Mouse (Mus musculus) lung, adult 18-20 months (tissue): ENCODE results near the gene Tmbim4.
A peak's percentile ranks its signal among the peaks of the same experiment; 100 is the strongest.
"Not testable (repeated sequence)": the region's sequence is repeated elsewhere in the genome, so short reads cannot be mapped to it uniquely, and the experiment has no call there.

Source experiments
- DNase-seq, 2 experiments: peaks; one replicate each; pipeline ENCODE4 v3.0.0; 2022; ENCODE audit warnings: mixed read lengths in 2 of 2

Gene Tmbim4

GRCm38 (mm10) chr10:120201961-120202402, 592 bp downstream of the Tmbim4 start, which contains the start of gene Irak3:
TSS of gene Irak3 (minus strand) at chr10:120202130.
- DNase-seq: peak; percentile 81 to 82

- DNase-seq: no peak
Measured at GRCm38 (mm10) chr10:120202467-120203250, 1.3 kb downstream of the Tmbim4 start.

GRCm38 (mm10) chr10:120204591-120205210, 3.3 kb downstream of the Tmbim4 start:
- no peak for DNase-seq

- no peak for DNase-seq
Measured at GRCm38 (mm10) chr10:120208015-120208414, 6.6 kb downstream of the Tmbim4 start.

GRCm38 (mm10) chr10:120208575-120209538, 7.5 kb downstream of the Tmbim4 start:
- DNase-seq: peak; percentile 90 to 92

GRCm38 (mm10) chr10:120209539-120209925, 8.1 kb downstream of the Tmbim4 start:
- no peak for DNase-seq

GRCm38 (mm10) chr10:120210096-120210495, 8.7 kb downstream of the Tmbim4 start:
- DNase-seq: no peak

GRCm38 (mm10) chr10:120217099-120217498, 15.7 kb downstream of the Tmbim4 start:
- not testable (repeated sequence) for DNase-seq

- DNase-seq: no peak
Measured at GRCm38 (mm10) chr10:120218996-120219395, 17.6 kb downstream of the Tmbim4 start.

- DNase-seq: peak; percentile 47 to 70
Measured at GRCm38 (mm10) chr10:120219578-120220359, 18.4 kb downstream of the Tmbim4 start.

- no peak for DNase-seq
Measured at GRCm38 (mm10) chr10:120220776-120221175, 19.4 kb downstream of the Tmbim4 start.

GRCm38 (mm10) chr10:120226871-120227661, 25.7 kb downstream of the Tmbim4 start, which contains the start of gene Llph:
TSS of gene Llph (plus strand) at chr10:120227070.
- DNase-seq: peak; percentile 87 to 90

GRCm38 (mm10) chr10:120231718-120232117, 30.3 kb downstream of the Tmbim4 start:
- DNase-seq: peak; percentile 55 to 60

GRCm38 (mm10) chr10:120233655-120234367, 32.4 kb downstream of the Tmbim4 start:
- peak; percentile 37 to 47 for DNase-seq

GRCm38 (mm10) chr10:120236855-120237254, 35.5 kb downstream of the Tmbim4 start:
- DNase-seq: no peak

- no peak for DNase-seq
Measured at GRCm38 (mm10) chr10:120238241-120238640, 36.9 kb downstream of the Tmbim4 start.

- DNase-seq: no peak
Measured at GRCm38 (mm10) chr10:120239476-120239875, 38.1 kb downstream of the Tmbim4 start.

GRCm38 (mm10) chr10:120242421-120242820, 41.0 kb downstream of the Tmbim4 start:
- no peak for DNase-seq

- DNase-seq: no peak
Measured at GRCm38 (mm10) chr10:120245681-120246080, 44.3 kb downstream of the Tmbim4 start.

GRCm38 (mm10) chr10:120246994-120247750, 45.8 kb downstream of the Tmbim4 start:
- DNase-seq: peak; percentile 25 to 41
